ENCODE assay signal across 10 mouse cellular contexts in the genomic region with DNA sequence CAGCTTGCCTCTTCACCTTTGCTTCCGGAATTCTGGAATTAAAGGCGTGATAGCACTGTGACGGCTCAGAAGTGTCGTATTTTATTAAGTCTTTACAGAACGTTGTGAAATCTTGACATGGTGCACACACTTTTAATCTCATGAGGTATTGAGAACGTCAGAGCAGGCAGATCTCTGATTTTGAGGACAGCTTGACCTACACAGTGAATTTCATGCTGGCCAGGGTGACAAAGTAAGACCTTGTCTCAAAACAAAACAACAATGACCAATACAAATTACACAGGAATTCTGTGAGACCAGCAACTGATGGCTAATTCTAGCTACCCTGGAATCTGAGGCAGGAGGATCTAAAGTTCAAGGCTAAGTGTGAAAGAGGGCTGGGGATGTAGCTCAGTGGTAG. TPM values are rescaled to one million over a fixed set of nuclear protein-coding genes. Genes with fewer than 3 reads are reported as not detected.
DNase-seq lines count a peak whose midpoint lies in the region; ATAC-seq and TF ChIP-seq lines count a peak whose summit lies in the region.
"Had no signal": no experiment of that assay in that cellular context is flagged by ENCODE, and none has a peak within 500 bp of the region (broad histone marks: within the 10 kb centered on the region; RNA-seq: fewer than 3 reads in every experiment).

No protein-coding gene starts in this region.

- no peaks in the 10 kb centered on the region for H3K9me3 ChIP-seq in heart, embryonic 11.5 days (replicated peaks; ENCODE audit: control insufficient read depth, low read length)
- no peaks in the 10 kb centered on the region for H3K9me3 ChIP-seq in intestine, embryonic 14.5 days (ENCODE audit: control insufficient read depth, low read length)
- H3K9me3 ChIP-seq in midbrain, embryonic 12.5 days = no peaks in the 10 kb centered on the region

- no peaks in the 10 kb centered on the region for H3K27me3 ChIP-seq in heart, embryonic 11.5 days (ENCODE audit: control insufficient read depth, insufficient read depth, low read length)
- no peaks in the 10 kb centered on the region for H3K27me3 ChIP-seq in intestine, embryonic 14.5 days (replicated peaks; ENCODE audit: control insufficient read depth, insufficient read depth, low read length)
- H3K27me3 ChIP-seq in midbrain, embryonic 12.5 days = no peaks in the 10 kb centered on the region
- no peaks in the 10 kb centered on the region for H3K27me3 ChIP-seq in cerebellum, adult 2 months (ENCODE audit: control insufficient read depth, insufficient read depth, low read length)

- H3K4me2 ChIP-seq in heart, embryonic 11.5 days = peak overlapping the region; percentile 92
- peak overlapping the region; percentile 71 for H3K4me2 ChIP-seq in intestine, embryonic 14.5 days (ENCODE audit: low read length)
- H3K4me2 ChIP-seq in midbrain, embryonic 12.5 days (replicated peaks) = peak overlapping the region; percentile 86

- intact Hi-C loops in heart, postnatal 25 days (cut with DNase I) = no loop called here

- no peaks in the 10 kb centered on the region; the same call in 1 of the 2 replicates for H3K4me1 ChIP-seq in heart, embryonic 11.5 days (ENCODE audit: control insufficient read depth, insufficient read depth, low read length)
- peaks cover 20% of the 10 kb centered on the region for H3K4me1 ChIP-seq in bone marrow macrophage, adult 2 months (ENCODE audit: control insufficient read depth, insufficient read depth, low read length)
- H3K4me1 ChIP-seq in intestine, embryonic 14.5 days (replicated peaks; ENCODE audit: control insufficient read depth, insufficient read depth, low read length) = peaks cover 11% of the 10 kb centered on the region
- peaks cover 11% of the 10 kb centered on the region; the same call in 1 of the 2 replicates for H3K4me1 ChIP-seq in midbrain, embryonic 12.5 days
- no peaks in the 10 kb centered on the region for H3K4me1 ChIP-seq in cerebellum, adult 2 months (ENCODE audit: control insufficient read depth, insufficient read depth, low read length)

- 76% methylated on average over 6 of the region's 6 CpGs for WGBS in heart, embryonic 11.5 days (ENCODE audit: insufficient replicate concordance)
- 67% methylated on average over 6 of the region's 6 CpGs for WGBS in intestine, embryonic 14.5 days
- 62% methylated on average over 6 of the region's 6 CpGs for WGBS in midbrain, embryonic 12.5 days
- WGBS in cerebellum, adult 2 months = 78% methylated on average over 6 of the region's 6 CpGs

- H3K4me3 ChIP-seq in heart, embryonic 11.5 days (ENCODE audit: low read depth, low read length) = no peak overlapping the region
- peak overlapping the region; percentile 95 for H3K4me3 ChIP-seq in bone marrow macrophage, adult 2 months (ENCODE audit: insufficient read depth, low read length)
- no peak overlapping the region for H3K4me3 ChIP-seq in intestine, embryonic 14.5 days (ENCODE audit: low read depth, low read length)
- H3K4me3 ChIP-seq in midbrain, embryonic 12.5 days = no peak overlapping the region
- H3K4me3 ChIP-seq in cerebellum, adult 2 months (replicated peaks; ENCODE audit: insufficient read depth, low read depth, low read length) = no peak overlapping the region

- peaks cover 11% of the 10 kb centered on the region; the same call in 1 of the 2 replicates for H3K36me3 ChIP-seq in heart, embryonic 11.5 days (ENCODE audit: control insufficient read depth, insufficient read depth, low read length)
- H3K36me3 ChIP-seq in intestine, embryonic 14.5 days (ENCODE audit: control insufficient read depth, insufficient read depth, low read length) = peaks cover 27% of the 10 kb centered on the region
- peaks cover 31% of the 10 kb centered on the region for H3K36me3 ChIP-seq in midbrain, embryonic 12.5 days

- H3K27ac ChIP-seq in heart, embryonic 11.5 days (ENCODE audit: low read depth, low read length) = no peak overlapping the region
- H3K27ac ChIP-seq in bone marrow macrophage, adult 2 months (ENCODE audit: insufficient read depth, low read depth, low read length) = no peak overlapping the region
- no peak overlapping the region for H3K27ac ChIP-seq in intestine, embryonic 14.5 days (ENCODE audit: low read depth)
- H3K27ac ChIP-seq in midbrain, embryonic 12.5 days (replicated peaks) = no peak overlapping the region
- H3K27ac ChIP-seq in cerebellum, adult 2 months (ENCODE audit: insufficient read depth, low read length) = no peak overlapping the region

- DNase-seq in heart, postnatal 25 days (ENCODE audit: low spot score) = no peak
- no peak for DNase-seq in intestine, embryonic 14.5 days (ENCODE audit: low spot score)
- no peak for DNase-seq in left cerebral cortex, adult 11 months (ENCODE audit: low spot score)
- no peak for DNase-seq in cerebellum, adult 2 months
- DNase-seq in cerebellum, adult 18-20 months = no peak

- TF ChIP-seq POLR2A in bone marrow macrophage, adult 2 months (IDR thresholded peaks at IDR 0.05; ENCODE audit: borderline replicate concordance, low read depth, low read length) = no peak
- TF ChIP-seq POLR2A in cerebellum, adult 2 months (IDR thresholded peaks at IDR 0.05; ENCODE audit: borderline replicate concordance, insufficient read depth, low read length) = no peak

- no peak overlapping the region for H3K9ac ChIP-seq in heart, embryonic 11.5 days (ENCODE audit: low read depth, low read length)
- no peak overlapping the region for H3K9ac ChIP-seq in intestine, embryonic 14.5 days (ENCODE audit: low read length)
- H3K9ac ChIP-seq in midbrain, embryonic 12.5 days (replicated peaks) = no peak overlapping the region

- no peak for TF ChIP-seq CTCF in bone marrow macrophage, adult 2 months (IDR thresholded peaks at IDR 0.05; ENCODE audit: low read depth, low read length)
- no peak for TF ChIP-seq CTCF in cerebellum, adult 2 months (IDR thresholded peaks at IDR 0.05; ENCODE audit: borderline replicate concordance, insufficient read depth, low read depth, low read length)

- no peak for ATAC-seq in heart, embryonic 11.5 days (replicated peaks; ENCODE audit: insufficient number of reproducible peaks, low FRiP score, low TSS enrichment)
- no peak for ATAC-seq in intestine, embryonic 14.5 days (replicated peaks; ENCODE audit: low FRiP score, low TSS enrichment, low read depth)
- ATAC-seq in midbrain, embryonic 12.5 days (ENCODE audit: low FRiP score, low read depth) = no peak
- ATAC-seq: inflammation-experienced regulatory T-cells, adult 6 months had no signal

RNA-seq across cellular contexts. Expression of a gene that starts 1.3 kb away (rescaled TPM):
- polyA plus RNA-seq in heart, embryonic 11.5 days (2014; fragmentation: Nextera tagmentation; extraction: Ambion mirVana) = 9.5 and 10.2 TPM in 2 replicates
- 10 to 100 TPM; 20.1 to 29.0 TPM for total RNA-seq in heart, postnatal 25 days (2021)
- 8.0 and 9.1 TPM in 2 replicates for polyA plus RNA-seq in bone marrow macrophage, adult 2 months (2012; ENCODE audit: insufficient read depth, insufficient read length, missing spikeins)
- 13.4 and 14.9 TPM in 2 replicates for polyA plus RNA-seq in intestine, embryonic 14.5 days (2014; fragmentation: Nextera tagmentation; extraction: Ambion mirVana)
- polyA plus RNA-seq in midbrain, embryonic 12.5 days (2016; fragmentation: Nextera tagmentation; extraction: Ambion mirVana) = 14.7 and 15.8 TPM in 2 replicates
- polyA plus RNA-seq in cerebellum, adult 2 months (2012; rRNA removed) = 6.9 and 7.4 TPM in 2 replicates

RNA-seq across cellular contexts. Expression of a gene that starts 31.6 kb away (rescaled TPM):
- polyA plus RNA-seq in heart, embryonic 11.5 days (2014; fragmentation: Nextera tagmentation; extraction: Ambion mirVana) = 14.5 and 16.4 TPM in 2 replicates
- total RNA-seq in heart, postnatal 25 days (2021) = 1 to 10 TPM; 2.4 to 3.1 TPM
- not detected in 2 replicates for polyA plus RNA-seq in bone marrow macrophage, adult 2 months (2012; ENCODE audit: insufficient read depth, insufficient read length, missing spikeins)
- 0.15 and 0.42 TPM in 2 replicates for polyA plus RNA-seq in intestine, embryonic 14.5 days (2014; fragmentation: Nextera tagmentation; extraction: Ambion mirVana)
- polyA plus RNA-seq in midbrain, embryonic 12.5 days (2016; fragmentation: Nextera tagmentation; extraction: Ambion mirVana) = not detected in 2 replicates
- polyA plus RNA-seq in cerebellum, adult 2 months (2012; rRNA removed) = not detected in 2 replicates
- total RNA-seq: megakaryocyte-erythroid progenitor cell, adult 5-6 weeks had no signal
- polyA plus RNA-seq: inflammation-experienced regulatory T-cells, adult 6 months had no signal

RNA-seq across cellular contexts. Expression of a gene that starts 38.6 kb away (rescaled TPM):
- polyA plus RNA-seq in heart, embryonic 11.5 days (2014; fragmentation: Nextera tagmentation; extraction: Ambion mirVana) = 300 and 328 TPM in 2 replicates
- total RNA-seq in heart, postnatal 25 days (2021) = 100 to 1,000 TPM; 323 to 376 TPM
- polyA plus RNA-seq in bone marrow macrophage, adult 2 months (2012; ENCODE audit: insufficient read depth, insufficient read length, missing spikeins) = 22.5 and 23.8 TPM in 2 replicates
- polyA plus RNA-seq in intestine, embryonic 14.5 days (2014; fragmentation: Nextera tagmentation; extraction: Ambion mirVana) = 3.8 and 4.0 TPM in 2 replicates
- 1.9 and 2.8 TPM in 2 replicates for polyA plus RNA-seq in midbrain, embryonic 12.5 days (2016; fragmentation: Nextera tagmentation; extraction: Ambion mirVana)
- polyA plus RNA-seq in cerebellum, adult 2 months (2012; rRNA removed) = 3.3 and 3.6 TPM in 2 replicates

RNA-seq across cellular contexts. Expression of a gene that starts 49.2 kb away (rescaled TPM):
- polyA plus RNA-seq in heart, embryonic 11.5 days (2014; fragmentation: Nextera tagmentation; extraction: Ambion mirVana) = 189 and 199 TPM in 2 replicates
- total RNA-seq in heart, postnatal 25 days (2021) = 10 to 100 TPM; 58.7 to 66.5 TPM
- polyA plus RNA-seq in bone marrow macrophage, adult 2 months (2012; ENCODE audit: insufficient read depth, insufficient read length, missing spikeins) = 48.9 and 50.7 TPM in 2 replicates
- 86.7 and 92.2 TPM in 2 replicates for polyA plus RNA-seq in intestine, embryonic 14.5 days (2014; fragmentation: Nextera tagmentation; extraction: Ambion mirVana)
- polyA plus RNA-seq in midbrain, embryonic 12.5 days (2016; fragmentation: Nextera tagmentation; extraction: Ambion mirVana) = 107 and 108 TPM in 2 replicates
- 53.9 and 54.7 TPM in 2 replicates for polyA plus RNA-seq in cerebellum, adult 2 months (2012; rRNA removed)

RNA-seq across cellular contexts. Expression of a gene that starts 58.1 kb away (rescaled TPM):
- polyA plus RNA-seq in heart, embryonic 11.5 days (2014; fragmentation: Nextera tagmentation; extraction: Ambion mirVana) = 0.34 and 0.68 TPM in 2 replicates
- total RNA-seq in heart, postnatal 25 days (2021) = 1 to 10 TPM; 2.9 to 3.4 TPM
- polyA plus RNA-seq in bone marrow macrophage, adult 2 months (2012; ENCODE audit: insufficient read depth, insufficient read length, missing spikeins) = 0.72 and 1.7 TPM in 2 replicates
- 0.92 and 2.0 TPM in 2 replicates for polyA plus RNA-seq in intestine, embryonic 14.5 days (2014; fragmentation: Nextera tagmentation; extraction: Ambion mirVana)
- 1.5 and 1.6 TPM in 2 replicates for polyA plus RNA-seq in midbrain, embryonic 12.5 days (2016; fragmentation: Nextera tagmentation; extraction: Ambion mirVana)
- 59.8 and 67.8 TPM in 2 replicates for polyA plus RNA-seq in cerebellum, adult 2 months (2012; rRNA removed)
- total RNA-seq: megakaryocyte-erythroid progenitor cell, adult 5-6 weeks had no signal

Comparison
In these comparisons a context has a peak if more than half of its experiments do, and no peak if none do; other contexts are left out.
1. RNA of a gene that starts 31.6 kb away (polyA plus RNA-seq): 14.5 to 16.4 TPM in heart, embryonic 11.5 days; 0.15 to 0.42 TPM in intestine, embryonic 14.5 days, not detected in bone marrow macrophage, adult 2 months, not detected in midbrain, embryonic 12.5 days and not detected in cerebellum, adult 2 months; every median in the first group is over 10 times any median in the second.
2. RNA of a gene that starts 38.6 kb away (polyA plus RNA-seq): 300 to 328 TPM in heart, embryonic 11.5 days; 22.5 to 23.8 TPM in bone marrow macrophage, adult 2 months, 3.8 to 4.0 TPM in intestine, embryonic 14.5 days, 3.3 to 3.6 TPM in cerebellum, adult 2 months and 1.9 to 2.8 TPM in midbrain, embryonic 12.5 days; every median in the first group is over 10 times any median in the second.
3. Peak in every context shown above with its lines, with median percentiles within 50 percentile points of each other: H3K4me2 ChIP-seq.